Mouse (Mus musculus) bone marrow macrophage, adult 2 months (primary cell): ENCODE data around the gene Tekt5.

ENCODE experiments used
- CTCF ChIP-seq: IDR thresholded peaks from 2 replicates; pipeline ENCODE4 v1.5.1; 2012; ENCODE audit warnings: low read depth, mild to moderate bottlenecking, low read length, moderate library complexity
- POLR2A ChIP-seq: IDR thresholded peaks from 2 replicates; pipeline ENCODE4 v1.6.1; 2012; ENCODE audit warnings: mild to moderate bottlenecking, low read depth, low read length, borderline replicate concordance

DNA sequence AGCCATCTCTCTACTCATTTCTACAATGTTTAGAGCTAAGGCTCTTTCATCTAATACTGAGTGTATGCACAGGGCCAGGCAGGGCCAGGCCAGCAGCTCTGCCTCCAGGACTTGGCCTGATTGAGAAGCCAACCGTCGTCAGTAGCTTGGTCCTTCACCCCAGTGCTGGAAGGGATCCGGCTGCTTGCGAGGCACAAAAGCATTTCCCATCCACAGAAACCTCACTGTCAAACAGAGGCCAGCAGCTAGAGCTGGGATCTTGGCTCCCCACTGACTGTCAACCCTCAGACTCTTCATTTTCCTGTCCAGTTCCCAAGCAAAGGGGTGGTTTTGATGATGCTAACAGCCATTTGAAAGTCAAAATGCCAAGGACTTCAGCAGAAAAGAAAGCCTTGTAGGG lies 22.9 kb downstream of the Tekt5 start:
- TF ChIP-seq POLR2A (no peak), CTCF (no peak)
